Mouse (Mus musculus) gastrocnemius, adult 18-20 months (tissue): ENCODE measurements around the gene Slc12a7. TPM values are rescaled to one million over a fixed set of nuclear protein-coding genes. Genes with fewer than 3 reads are reported as not detected.
"Not testable (repeated sequence)": the region's sequence is repeated elsewhere in the genome, so short reads cannot be mapped to it uniquely, and the experiment has no call there.

ENCODE experiments used
- DNase-seq: peaks from one replicate; pipeline ENCODE4 v3.0.0; 2021; ENCODE audit warnings: low spot score
- long read RNA-seq, 2 experiments: library from polyadenylated mRNA; stranded (forward); transcript quantifications; one replicate each; pipeline ENCODE4 v2.0.0; 2021
- total RNA-seq, 2 experiments: library from RNA; stranded (reverse); gene quantifications; 2 replicates each; pipeline ENCODE4 v1.2.3; 2021

Slc12a7 gene
- 1 to 10 TPM; 3.6 to 5.1 TPM for total RNA-seq
- long read RNA-seq, experiment 1, full-length matches to known transcripts: 1 of 4 reads
- long read RNA-seq, experiment 1, partial matches to known transcripts: 1 of 4 reads
- long read RNA-seq, experiment 1, other reads (novel, unspliced or antisense): 2 of 4 reads
- long read RNA-seq, experiment 2, full-length matches to known transcripts: 2 of 6 reads
- long read RNA-seq, experiment 2, partial matches to known transcripts: 2 of 6 reads
- long read RNA-seq, experiment 2, other reads (novel, unspliced or antisense): 2 of 6 reads

GRCm38 (mm10) chr13:73732742-73733700 is at the start of gene Slc12a7:
Slc12a7 (plus strand) TSS chr13:73733094.
- no peak for DNase-seq

GRCm38 (mm10) chr13:73683682-73684081 is 49.2 kb upstream of the Slc12a7 start:
- DNase-seq: peak; percentile 12

GRCm38 (mm10) chr13:73684412-73684811 is 48.5 kb upstream of the Slc12a7 start:
- peak; percentile 9 for DNase-seq

DNA sequence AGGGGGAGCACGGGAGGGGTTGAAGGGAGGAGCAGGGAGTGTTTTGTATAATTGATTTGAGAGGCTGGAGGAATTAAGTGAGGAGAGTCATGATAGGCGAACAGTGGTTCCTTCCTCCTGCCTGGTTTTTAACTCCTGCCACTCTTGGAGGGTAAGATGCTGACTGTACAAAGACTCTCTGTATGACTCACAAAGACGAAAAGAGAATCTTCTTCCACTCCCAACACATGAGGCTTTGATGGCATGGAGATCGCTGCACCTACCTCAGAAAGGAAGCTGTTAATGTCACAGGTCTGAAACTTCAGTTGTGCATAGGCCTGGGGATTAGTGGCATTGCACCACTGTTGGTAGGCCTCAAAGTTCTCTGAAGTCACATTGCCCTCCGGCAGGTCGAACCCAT is 47.4 kb upstream of the Slc12a7 start:
- no peak for DNase-seq

GRCm38 (mm10) chr13:73687601-73688000 is 45.3 kb upstream of the Slc12a7 start:
- no peak for DNase-seq

- no peak for DNase-seq
Measured at GRCm38 (mm10) chr13:73688934-73689333, 44.0 kb upstream of the Slc12a7 start.

DNA sequence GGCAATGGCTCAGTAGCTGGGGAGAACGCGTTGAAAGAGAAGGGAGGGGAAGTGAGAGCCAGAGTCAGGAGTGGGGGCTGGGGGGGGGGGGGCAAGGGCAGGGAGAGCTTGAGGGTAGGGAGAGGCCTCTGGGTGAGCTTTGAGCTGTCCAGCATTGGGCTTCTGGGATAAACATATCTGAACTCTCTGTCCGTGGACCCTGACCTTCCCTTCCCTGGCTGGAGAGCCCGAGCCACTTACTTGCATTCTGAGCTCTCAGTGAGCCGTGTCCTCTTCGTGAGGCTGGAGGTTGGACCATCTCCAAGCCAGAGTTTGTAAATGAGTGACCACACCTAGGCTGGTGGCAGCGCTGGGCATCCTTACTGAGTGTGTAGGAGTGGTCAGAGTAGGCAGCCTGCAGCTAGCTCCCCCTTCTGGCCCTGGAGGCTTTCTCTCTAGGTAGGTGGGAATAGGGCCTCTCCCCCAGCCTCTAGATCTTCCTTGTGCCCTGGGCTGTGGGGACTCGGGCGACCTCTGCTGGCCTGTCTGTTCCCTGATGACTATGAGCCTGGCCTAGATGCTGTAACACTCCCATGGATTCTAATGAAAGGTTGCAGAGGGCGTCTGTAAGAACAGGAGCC is 40.5 kb upstream of the Slc12a7 start:
- DNase-seq: peak; percentile 24

DNA sequence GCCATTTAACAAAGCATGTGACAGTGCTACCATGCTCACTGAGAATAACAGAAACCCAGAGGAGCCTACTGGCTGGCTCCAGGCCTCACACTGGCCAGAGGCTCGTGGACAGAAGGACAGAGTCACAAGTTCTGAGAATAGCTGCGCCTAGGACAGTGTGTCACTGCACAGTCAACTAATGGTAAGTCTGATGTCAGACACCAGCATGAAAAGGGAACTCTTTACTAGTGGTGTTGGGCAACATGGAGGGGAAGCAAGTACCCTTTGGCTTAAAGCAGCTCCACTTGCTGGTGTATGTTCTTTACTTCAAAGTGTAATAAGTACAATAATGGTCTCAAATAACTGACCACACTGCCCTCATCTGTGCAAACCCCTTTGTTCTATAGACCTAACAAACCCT is 39.6 kb upstream of the Slc12a7 start:
- DNase-seq: no peak

DNA sequence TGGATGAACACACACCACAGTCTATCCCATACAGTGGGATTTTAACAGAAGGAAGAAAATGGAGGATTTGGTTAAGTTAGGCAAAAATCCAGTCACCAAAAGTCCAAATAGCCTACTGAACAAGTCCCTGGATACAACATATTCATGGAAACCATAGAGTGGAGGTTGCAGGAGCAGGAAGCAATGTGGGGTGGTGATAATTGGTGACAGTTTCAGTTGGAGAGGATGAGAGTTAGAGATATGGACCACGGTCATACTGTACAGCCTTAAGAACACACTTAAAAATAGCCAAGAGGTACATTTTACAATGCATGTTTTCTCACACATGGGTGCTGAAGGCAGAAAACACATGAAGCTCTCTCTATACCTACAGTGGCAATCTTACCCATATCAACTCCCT is 37.9 kb upstream of the Slc12a7 start:
- DNase-seq: no peak

DNA sequence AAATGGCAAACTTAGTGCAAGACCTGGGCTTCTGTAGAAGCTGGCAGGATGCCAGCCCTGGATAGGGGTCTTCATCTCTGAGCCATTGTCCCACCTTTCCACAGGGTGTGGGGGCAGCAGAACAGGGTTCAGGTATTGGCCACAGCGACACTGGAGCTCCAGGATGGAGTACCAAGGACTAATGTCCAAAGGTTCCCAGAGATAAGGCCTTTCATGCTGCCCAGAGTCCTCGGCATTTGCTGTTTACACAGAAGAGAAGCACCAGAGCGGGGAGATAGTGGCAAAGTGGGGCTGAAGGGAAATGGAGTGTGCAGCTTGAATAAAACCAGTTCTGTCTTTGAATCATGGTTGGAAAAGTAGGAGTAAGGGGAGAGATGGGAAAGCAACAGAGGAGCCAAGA is 36.4 kb upstream of the Slc12a7 start:
- no peak for DNase-seq

- DNase-seq: no peak
Measured at GRCm38 (mm10) chr13:73699714-73700113, 33.2 kb upstream of the Slc12a7 start.

- no peak for DNase-seq
Measured at GRCm38 (mm10) chr13:73700554-73700953, 32.3 kb upstream of the Slc12a7 start.

GRCm38 (mm10) chr13:73701161-73701883 is 31.6 kb upstream of the Slc12a7 start:
- no peak for DNase-seq

DNA sequence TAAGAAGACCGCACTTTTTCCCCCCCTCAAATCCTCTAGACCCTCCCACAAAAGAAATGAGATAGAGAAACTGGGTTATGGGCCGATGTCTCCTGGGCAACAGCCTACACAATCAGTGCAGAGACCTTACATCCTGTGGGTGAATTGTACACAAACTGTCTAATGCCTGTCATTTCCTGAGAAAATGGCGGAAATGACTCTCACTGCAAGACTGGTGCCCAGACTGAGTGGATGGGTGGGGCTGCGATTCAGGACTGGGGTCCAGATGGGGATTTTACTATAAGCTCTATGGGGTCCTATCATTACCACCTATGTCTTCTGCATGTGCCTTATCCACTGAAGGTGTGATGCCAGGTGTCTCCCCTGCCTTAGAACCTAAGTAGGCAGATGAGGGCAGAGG is 30.1 kb upstream of the Slc12a7 start:
- no peak for DNase-seq

- DNase-seq: not testable (repeated sequence)
Measured at GRCm38 (mm10) chr13:73703486-73703885, 29.4 kb upstream of the Slc12a7 start.

GRCm38 (mm10) chr13:73704694-73705325 is 28.1 kb upstream of the Slc12a7 start, which contains the start of gene Slc6a19:
Slc6a19 (minus strand) TSS chr13:73704865.
- DNase-seq: no peak

DNA sequence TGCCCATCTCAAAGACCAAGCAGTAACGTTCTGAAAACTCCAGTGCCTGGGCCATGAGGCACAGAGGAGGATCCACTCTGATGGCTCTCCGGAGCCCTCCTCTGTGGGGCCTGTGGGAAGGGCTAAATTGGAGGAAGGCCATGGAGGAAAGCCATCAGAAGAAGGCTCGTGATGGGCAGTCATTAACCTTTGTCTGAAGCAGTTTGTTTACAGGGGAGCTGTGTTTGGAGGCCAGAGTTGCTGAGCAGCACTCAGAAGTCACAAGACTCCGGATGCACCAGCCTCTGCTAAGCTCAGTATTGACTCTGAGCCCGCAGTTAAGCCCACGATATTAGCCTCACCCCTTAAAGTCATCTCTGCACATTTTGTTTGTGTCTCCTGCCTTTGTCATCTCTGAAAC is 23.4 kb upstream of the Slc12a7 start:
- DNase-seq: no peak

- no peak for DNase-seq
Measured at GRCm38 (mm10) chr13:73711221-73711620, 21.7 kb upstream of the Slc12a7 start.

DNA sequence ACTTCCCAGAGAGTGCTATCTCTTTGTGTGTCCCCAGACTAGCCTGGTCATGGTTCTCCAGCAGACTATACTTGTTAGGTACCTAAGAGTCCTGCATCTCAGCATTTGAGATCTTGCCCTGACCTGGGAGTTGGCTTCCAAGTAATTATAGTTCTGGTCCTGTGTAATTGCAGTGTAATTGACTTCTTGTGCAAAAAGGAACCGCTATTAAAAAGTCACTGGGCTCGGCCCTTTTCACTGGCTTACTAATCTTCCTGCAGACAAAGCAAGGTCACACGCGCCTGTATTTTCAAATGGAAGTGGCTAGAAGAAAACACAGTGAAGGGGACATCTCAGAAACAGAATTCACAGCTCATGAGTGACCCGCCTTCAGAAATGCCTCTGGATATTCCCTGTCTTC is 21.1 kb upstream of the Slc12a7 start:
- no peak for DNase-seq

GRCm38 (mm10) chr13:73712228-73712627 is 20.7 kb upstream of the Slc12a7 start:
- no peak for DNase-seq

GRCm38 (mm10) chr13:73713204-73713603 is 19.7 kb upstream of the Slc12a7 start:
- no peak for DNase-seq
